Mouse (Mus musculus) cerebellum, adult 2 months (tissue): Measurements from ENCODE around the gene Tfr2.

Experiments used
- CTCF ChIP-seq: fragments of 200-500 bp; IDR thresholded peaks from 2 replicates; pipeline ENCODE4 v1.5.1; 2011; ENCODE audit warnings: low read depth, mild to moderate bottlenecking, control low read depth, low read length, moderate library complexity, borderline replicate concordance; ENCODE audit not compliant: insufficient read depth
- POLR2A ChIP-seq: fragments of 200-500 bp; IDR thresholded peaks from 2 replicates; pipeline ENCODE4 v1.6.1; 2011; ENCODE audit warnings: low read length, control low read depth, borderline replicate concordance; ENCODE audit not compliant: insufficient read depth

DNA sequence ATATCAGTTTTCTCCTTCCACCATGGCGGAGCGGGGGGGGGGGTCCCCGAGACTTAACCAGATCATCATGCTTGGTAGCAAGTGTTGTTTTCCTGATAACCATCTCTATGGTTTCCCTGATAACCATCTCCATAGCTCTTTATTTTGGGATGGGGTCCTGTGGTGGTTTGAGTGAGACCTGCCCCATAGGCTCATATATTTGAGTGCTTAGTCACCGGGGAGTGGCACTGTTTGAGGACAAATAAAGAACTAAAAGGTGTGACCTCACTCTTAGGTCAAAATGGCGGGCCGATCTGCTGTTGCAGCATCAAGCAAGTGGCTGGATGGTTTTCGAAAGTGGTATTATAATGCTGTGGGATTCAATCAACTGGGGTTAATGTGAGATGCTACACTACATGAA is 45.7 kb downstream of the Tfr2 start:
- TF ChIP-seq CTCF (no peak), POLR2A (no peak)
